Mouse (Mus musculus) heart, embryonic 13.5 days (tissue): Measurements from ENCODE around the gene Myh9. TPM values are rescaled to one million over a fixed set of nuclear protein-coding genes. Genes with fewer than 3 reads are reported as not detected.

Source experiments
- ATAC-seq: fragments of 200-750 bp; cut with Nextera tagmentation; 2 replicates; pipeline ENCODE4 v1.8.0; 2017; ENCODE audit warnings: moderate TSS enrichment; ENCODE audit not compliant: insufficient number of reproducible peaks, low FRiP score, low TSS enrichment; ENCODE audit errors: extremely low read depth
- H3K27ac ChIP-seq: fragments of 300-500 bp; sonication (generic); replicated peaks from 2 replicates; pipeline ENCODE4 v1.5.1; 2015; ENCODE audit warnings: moderate library complexity, mild to moderate bottlenecking, inconsistent platforms
- H3K27me3 ChIP-seq: fragments of 300-500 bp; sonication (generic); replicated peaks from 2 replicates; pipeline ENCODE4 v1.6.1; 2015; ENCODE audit warnings: mild to moderate bottlenecking, inconsistent platforms
- H3K36me3 ChIP-seq: fragments of 300-500 bp; sonication (generic); 2 replicates; pipeline ENCODE4 v1.6.1; 2015; ENCODE audit warnings: mild to moderate bottlenecking, inconsistent platforms
- H3K4me1 ChIP-seq: fragments of 300-500 bp; sonication (generic); 2 replicates; pipeline ENCODE4 v1.6.1; 2015; ENCODE audit warnings: inconsistent platforms
- H3K4me2 ChIP-seq: fragments of 300-500 bp; sonication (generic); 2 replicates; pipeline ENCODE4 v1.6.1; 2015; ENCODE audit warnings: inconsistent platforms, mild to moderate bottlenecking, moderate library complexity
- H3K4me3 ChIP-seq: fragments of 300-500 bp; sonication (generic); 2 replicates; pipeline ENCODE4 v1.5.1; 2015; ENCODE audit warnings: moderate library complexity, mild to moderate bottlenecking, inconsistent platforms
- H3K9ac ChIP-seq: fragments of 300-500 bp; sonication (generic); 2 replicates; pipeline ENCODE4 v1.6.1; 2015; ENCODE audit warnings: inconsistent platforms, mild to moderate bottlenecking, moderate library complexity
- H3K9me3 ChIP-seq: fragments of 300-500 bp; sonication (generic); 2 replicates; pipeline ENCODE4 v1.6.1; 2016; ENCODE audit warnings: inconsistent platforms
- WGBS: fragments of 180-500 bp; shearing (Covaris S2); methylation state at CpG from one replicate; pipeline ENCODE4 v1.1.7; 2015; ENCODE audit warnings: mixed read lengths; 5-methylcytosine and 5-hydroxymethylcytosine counted together
- polyA plus RNA-seq: library from polyadenylated mRNA; unstranded; fragments of >200 nt; fragmentation: Nextera tagmentation; extraction: Ambion mirVana; gene quantifications from 2 replicates; pipeline ENCODE4 v1.2.1, GENCODE M21; 2015

The Myh9 gene
- polyA plus RNA-seq, 1 experiment from 2014 or later: 25.0 TPM

GRCm38 (mm10) chr15:77761561-77762380 is 80.2 kb downstream of the Myh9 start:
- 77% methylated on average over 22 of the region's 22 CpGs for WGBS
- no peak for ATAC-seq
- H3K27me3 ChIP-seq: no peaks in the 10 kb centered on the region

GRCm38 (mm10) chr15:77761083-77761482 is 80.9 kb downstream of the Myh9 start:
- H3K9ac ChIP-seq: no peak overlapping the region
- H3K9me3 ChIP-seq: no peaks in the 10 kb centered on the region
- no peaks in the 10 kb centered on the region for H3K27me3 ChIP-seq
- no peak overlapping the region for H3K4me3 ChIP-seq
- H3K27ac ChIP-seq: no peak overlapping the region
- H3K4me1 ChIP-seq: peaks cover 3% of the 10 kb centered on the region; the same call in 1 of the 2 replicates
- WGBS: 96% methylated on average over 7 of the region's 7 CpGs
- ATAC-seq: no peak
- H3K4me2 ChIP-seq: no peak overlapping the region
- H3K36me3 ChIP-seq: peaks cover 78% of the 10 kb centered on the region

More at GRCm38 (mm10) chr15:77761561-77762380, 80.2 kb downstream of the Myh9 start:
- Histone ChIP-seq H3K27ac (no peak overlapping the region), H3K4me2 (no peak overlapping the region), H3K36me3 (peaks cover 85% of the 10 kb centered on the region), H3K4me3 (no peak overlapping the region), H3K9ac (no peak overlapping the region), H3K4me1 (peaks cover 3% of the 10 kb centered on the region; the same call in 1 of the 2 replicates), H3K9me3 (no peaks in the 10 kb centered on the region)

- Histone ChIP-seq H3K27ac (no peak overlapping the region), H3K4me3 (no peak overlapping the region), H3K9me3 (no peaks in the 10 kb centered on the region), H3K9ac (no peak overlapping the region), H3K27me3 (no peaks in the 10 kb centered on the region), H3K4me2 (no peak overlapping the region), H3K36me3 (peaks cover 68% of the 10 kb centered on the region), H3K4me1 (peaks cover 3% of the 10 kb centered on the region; the same call in 1 of the 2 replicates)
- no peak for ATAC-seq
- WGBS: 93% methylated on average over 15 of the region's 16 CpGs
Measured at GRCm38 (mm10) chr15:77760037-77760436, 81.9 kb downstream of the Myh9 start.

- H3K9me3 ChIP-seq: no peaks in the 10 kb centered on the region
- peaks cover 44% of the 10 kb centered on the region for H3K36me3 ChIP-seq
- H3K4me2 ChIP-seq: no peak overlapping the region
- no peak overlapping the region for H3K27ac ChIP-seq
- H3K4me1 ChIP-seq: peaks cover 8% of the 10 kb centered on the region
- H3K9ac ChIP-seq: no peak overlapping the region
- 75% methylated on average over 4 of the region's 4 CpGs for WGBS
- ATAC-seq: no peak
- H3K4me3 ChIP-seq: no peak overlapping the region
- peaks cover 5% of the 10 kb centered on the region; the same call in 1 of the 2 replicates for H3K27me3 ChIP-seq
Measured at GRCm38 (mm10) chr15:77757586-77758226, 84.3 kb downstream of the Myh9 start.

GRCm38 (mm10) chr15:77756848-77757247 is 85.1 kb downstream of the Myh9 start, which contains the start of gene Apol8:
Gene Apol8, minus strand, starts transcription at chr15:77757003.
- H3K4me2 ChIP-seq: peak within 1 kb of the TSS; percentile 35
- peaks cover 36% of the 10 kb centered on the region for H3K36me3 ChIP-seq
- no peaks in the 10 kb centered on the region for H3K9me3 ChIP-seq
- peaks cover 10% of the 10 kb centered on the region; the same call in 1 of the 2 replicates for H3K27me3 ChIP-seq
- WGBS: 5% methylated on average over 9 of the region's 9 CpGs
- no peak within 1 kb of the TSS for H3K9ac ChIP-seq
- H3K27ac ChIP-seq: no peak within 1 kb of the TSS
- no peak within 1 kb of the TSS for H3K4me3 ChIP-seq
- peaks cover 8% of the 10 kb centered on the region for H3K4me1 ChIP-seq
- no peak for ATAC-seq

GRCm38 (mm10) chr15:77756081-77756480 is 85.9 kb downstream of the Myh9 start:
- Histone ChIP-seq H3K36me3 (peaks cover 28% of the 10 kb centered on the region), H3K27me3 (peaks cover 10% of the 10 kb centered on the region; the same call in 1 of the 2 replicates), H3K27ac (no peak overlapping the region), H3K9ac (no peak overlapping the region), H3K4me1 (peaks cover 8% of the 10 kb centered on the region), H3K4me3 (no peak overlapping the region), H3K9me3 (no peaks in the 10 kb centered on the region), H3K4me2 (no peak overlapping the region; the same call in 1 of the 2 replicates)
- ATAC-seq: no peak
- 53% methylated on average over 2 of the region's 2 CpGs for WGBS

GRCm38 (mm10) chr15:77755132-77755531 is 86.8 kb downstream of the Myh9 start:
- peak overlapping the region; percentile 20; the same call in 1 of the 2 replicates for H3K4me2 ChIP-seq
- 0 out of 2 replicates have a peak overlapping the region, but pooled peaks have one; percentile 0 for H3K4me3 ChIP-seq
- no peak overlapping the region for H3K27ac ChIP-seq
- no peak for ATAC-seq
- peaks cover 8% of the 10 kb centered on the region for H3K4me1 ChIP-seq
- 20% methylated on average over 1 of the region's 2 CpGs for WGBS
- H3K9me3 ChIP-seq: no peaks in the 10 kb centered on the region
- peaks cover 10% of the 10 kb centered on the region; the same call in 1 of the 2 replicates for H3K27me3 ChIP-seq
- H3K36me3 ChIP-seq: peaks cover 19% of the 10 kb centered on the region
- no peak overlapping the region for H3K9ac ChIP-seq

GRCm38 (mm10) chr15:77752443-77752842 is 89.5 kb downstream of the Myh9 start:
- peaks cover 8% of the 10 kb centered on the region for H3K4me1 ChIP-seq
- no peaks in the 10 kb centered on the region for H3K36me3 ChIP-seq
- no peak overlapping the region for H3K4me3 ChIP-seq
- no peak overlapping the region for H3K9ac ChIP-seq
- H3K9me3 ChIP-seq: no peaks in the 10 kb centered on the region
- no peak for ATAC-seq
- H3K27ac ChIP-seq: no peak overlapping the region
- no peak overlapping the region for H3K4me2 ChIP-seq
- WGBS: 51% methylated on average over 11 of the region's 11 CpGs
- H3K27me3 ChIP-seq: peaks cover 10% of the 10 kb centered on the region; the same call in 1 of the 2 replicates

- H3K9ac ChIP-seq: no peak overlapping the region
- no peak for ATAC-seq
- 20% methylated on average over 1 of the region's 1 CpGs for WGBS
Measured at GRCm38 (mm10) chr15:77750461-77750860, 91.5 kb downstream of the Myh9 start.

GRCm38 (mm10) chr15:77749717-77750116 is 92.3 kb downstream of the Myh9 start:
- 83% methylated on average over 10 of the region's 10 CpGs for WGBS
- no peak for ATAC-seq

More at GRCm38 (mm10) chr15:77750461-77750860, 91.5 kb downstream of the Myh9 start:
- H3K4me3 ChIP-seq: no peak overlapping the region
- no peaks in the 10 kb centered on the region for H3K9me3 ChIP-seq
- peaks cover 5% of the 10 kb centered on the region; the same call in 1 of the 2 replicates for H3K4me1 ChIP-seq
- no peak overlapping the region for H3K4me2 ChIP-seq
- no peak overlapping the region for H3K27ac ChIP-seq
- H3K27me3 ChIP-seq: peaks cover 10% of the 10 kb centered on the region; the same call in 1 of the 2 replicates
- no peaks in the 10 kb centered on the region for H3K36me3 ChIP-seq

GRCm38 (mm10) chr15:77748414-77748813 is 93.6 kb downstream of the Myh9 start:
- Histone ChIP-seq H3K4me1 (peaks cover 2% of the 10 kb centered on the region; the same call in 1 of the 2 replicates), H3K4me2 (no peak overlapping the region), H3K27ac (no peak overlapping the region), H3K4me3 (no peak overlapping the region), H3K27me3 (peaks cover 10% of the 10 kb centered on the region; the same call in 1 of the 2 replicates), H3K9me3 (no peaks in the 10 kb centered on the region), H3K9ac (no peak overlapping the region), H3K36me3 (no peaks in the 10 kb centered on the region)
- WGBS: 42% methylated on average over 3 of the region's 3 CpGs
- no peak for ATAC-seq

More at GRCm38 (mm10) chr15:77749717-77750116, 92.3 kb downstream of the Myh9 start:
- H3K27me3 ChIP-seq: peaks cover 10% of the 10 kb centered on the region; the same call in 1 of the 2 replicates
- H3K4me2 ChIP-seq: no peak overlapping the region
- peaks cover 5% of the 10 kb centered on the region; the same call in 1 of the 2 replicates for H3K4me1 ChIP-seq
- H3K9me3 ChIP-seq: no peaks in the 10 kb centered on the region
- H3K9ac ChIP-seq: no peak overlapping the region
- no peak overlapping the region for H3K27ac ChIP-seq
- no peaks in the 10 kb centered on the region for H3K36me3 ChIP-seq
- H3K4me3 ChIP-seq: no peak overlapping the region
